Mouse (Mus musculus) heart, postnatal 0 days (tissue): Measurements from ENCODE around the gene Wfikkn2. TPM values are rescaled to one million over a fixed set of nuclear protein-coding genes. Genes with fewer than 3 reads are reported as not detected.

Experiments used
- ATAC-seq: fragments of 200-750 bp; cut with Nextera tagmentation; 2 replicates; pipeline ENCODE4 v1.8.0; 2017; ENCODE audit warnings: low read depth, moderate number of reproducible peaks, moderate library complexity; ENCODE audit not compliant: insufficient read depth
- DNase-seq: peaks from one replicate; pipeline ENCODE4 v3.0.0-alpha.2; 2016; ENCODE audit warnings: low spot score
- H3K27ac ChIP-seq: fragments of 300-500 bp; sonication (generic); 2 replicates; pipeline ENCODE4 v1.5.1; 2014; ENCODE audit warnings: low read depth, mild to moderate bottlenecking
- H3K27me3 ChIP-seq: fragments of 300-500 bp; sonication (generic); 2 replicates; pipeline ENCODE4 v1.6.1; 2014; ENCODE audit warnings: low read length, mixed read lengths; ENCODE audit not compliant: control insufficient read depth, insufficient read depth
- H3K36me3 ChIP-seq: fragments of 300-500 bp; sonication (generic); replicated peaks from 2 replicates; pipeline ENCODE4 v1.6.1; 2014; ENCODE audit warnings: low read length, mixed read lengths; ENCODE audit not compliant: control insufficient read depth, insufficient read depth
- H3K4me1 ChIP-seq: fragments of 300-500 bp; sonication (generic); 2 replicates; pipeline ENCODE4 v1.6.1; 2014; ENCODE audit warnings: antibody characterized with exemption; ENCODE audit not compliant: control insufficient read depth, insufficient read depth
- H3K4me2 ChIP-seq: fragments of 300-500 bp; sonication (generic); 2 replicates; pipeline ENCODE4 v1.6.1; 2014; ENCODE audit warnings: low read depth, mild to moderate bottlenecking, low read length, moderate library complexity
- H3K4me3 ChIP-seq: fragments of 300-500 bp; sonication (generic); 2 replicates; pipeline ENCODE4 v1.5.1; 2014; ENCODE audit warnings: low read depth, low read length
- H3K9ac ChIP-seq: fragments of 300-500 bp; sonication (generic); replicated peaks from 2 replicates; pipeline ENCODE4 v1.6.1; 2014; ENCODE audit warnings: low read depth, low read length, mixed read lengths
- H3K9me3 ChIP-seq: fragments of 300-500 bp; sonication (generic); replicated peaks from 2 replicates; pipeline ENCODE4 v1.6.1; 2016; ENCODE audit warnings: low read length; ENCODE audit not compliant: control insufficient read depth
- CTCF ChIP-seq: IDR thresholded peaks from 2 replicates; pipeline ENCODE4 v1.5.1; 2016; ENCODE audit warnings: antibody characterized with exemption, control low read depth, low read depth
- EP300 ChIP-seq: IDR thresholded peaks from 2 replicates; pipeline ENCODE4 v1.6.1; 2016; ENCODE audit warnings: antibody characterized with exemption, low read depth
- WGBS: fragments of 180-500 bp; shearing (Covaris S2); extraction: QIAGEN DNeasy Blood & Tissue Kit; methylation state at CpG from one replicate; pipeline ENCODE4 v1.1.7; 2014; 5-methylcytosine and 5-hydroxymethylcytosine counted together
- polyA plus RNA-seq: library from polyadenylated mRNA; unstranded; fragments of >200 nt; fragmentation: Nextera tagmentation; extraction: Ambion mirVana; gene quantifications from 2 replicates; pipeline ENCODE4 v1.2.1, GENCODE M21; 2015
- total RNA-seq: library from RNA; depleted of rRNA; stranded (reverse); fragments of >200 nt; gene quantifications from 2 replicates; pipeline ENCODE4 v1.2.3, GENCODE M21; 2014; ENCODE audit warnings: low replicate concordance

Gene Wfikkn2
- total and polyA plus RNA-seq, 2 experiments from 2014 or later = 0.76 to 1.6 TPM

GRCm38 (mm10) chr11:94211124-94211603, 34.6 kb downstream of the Wfikkn2 start, which contains the start of gene Tob1:
Gene Tob1 (plus strand): TSS chr11:94211454.
- H3K4me3 ChIP-seq = peak within 1 kb of the TSS; percentile 99
- H3K9me3 ChIP-seq = no peaks in the 10 kb centered on the region
- peak within 1 kb of the TSS; percentile 99 for H3K27ac ChIP-seq
- H3K36me3 ChIP-seq = peaks cover 16% of the 10 kb centered on the region
- TF ChIP-seq EP300 (peak; percentile 80), CTCF (0 out of 2 replicates have a peak, but pooled peaks have one; percentile 13)
- peak within 1 kb of the TSS; percentile 100 for H3K4me2 ChIP-seq
- H3K27me3 ChIP-seq = no peaks in the 10 kb centered on the region
- DNase-seq (peak; percentile 100), ATAC-seq (peak; percentile 92)
- 0% methylated on average over 34 of the region's 55 CpGs for WGBS
- peak within 1 kb of the TSS; percentile 100 for H3K9ac ChIP-seq
- no peaks in the 10 kb centered on the region for H3K4me1 ChIP-seq

GRCm38 (mm10) chr11:94210191-94211086, 35.4 kb downstream of the Wfikkn2 start:
- TF ChIP-seq EP300 = no peak
- no peak; the same call in 1 of the 2 replicates for TF ChIP-seq CTCF
- no peaks in the 10 kb centered on the region for H3K4me1 ChIP-seq
- H3K9me3 ChIP-seq = no peaks in the 10 kb centered on the region
- ATAC-seq (peak; percentile 71), DNase-seq (peak; percentile 97)
- H3K27ac ChIP-seq = peak overlapping the region; percentile 99
- H3K4me3 ChIP-seq = peak overlapping the region; percentile 66
- H3K4me2 ChIP-seq = peak overlapping the region; percentile 100
- no peaks in the 10 kb centered on the region for H3K27me3 ChIP-seq
- peaks cover 14% of the 10 kb centered on the region for H3K36me3 ChIP-seq
- 0% methylated on average over 44 of the region's 56 CpGs for WGBS
- H3K9ac ChIP-seq = peak overlapping the region; percentile 74

- peak overlapping the region; percentile 46; the same call in 1 of the 2 replicates for H3K9ac ChIP-seq
- no peaks in the 10 kb centered on the region for H3K4me1 ChIP-seq
- peak overlapping the region; percentile 98 for H3K27ac ChIP-seq
- ATAC-seq (no peak), DNase-seq (no peak)
- 4% methylated on average over 14 of the region's 14 CpGs for WGBS
- peaks cover 13% of the 10 kb centered on the region for H3K36me3 ChIP-seq
- H3K9me3 ChIP-seq = no peaks in the 10 kb centered on the region
- peak overlapping the region; percentile 100 for H3K4me2 ChIP-seq
- TF ChIP-seq EP300 (no peak), CTCF (no peak)
- H3K4me3 ChIP-seq = peak overlapping the region; percentile 41
- H3K27me3 ChIP-seq = no peaks in the 10 kb centered on the region
Observed at GRCm38 (mm10) chr11:94209695-94210131, 36.1 kb downstream of the Wfikkn2 start.

GRCm38 (mm10) chr11:94208811-94209675, 36.8 kb downstream of the Wfikkn2 start:
- WGBS = 43% methylated on average over 8 of the region's 8 CpGs
- Histone ChIP-seq H3K4me2 (peak overlapping the region; percentile 100), H3K27me3 (no peaks in the 10 kb centered on the region), H3K4me1 (no peaks in the 10 kb centered on the region), H3K27ac (peak overlapping the region; percentile 98), H3K9ac (no peak overlapping the region), H3K36me3 (peaks cover 7% of the 10 kb centered on the region), H3K4me3 (0 out of 2 replicates have a peak overlapping the region, but pooled peaks have one; percentile 41), H3K9me3 (no peaks in the 10 kb centered on the region)
- TF ChIP-seq EP300 = no peak
- no peak for TF ChIP-seq CTCF
- DNase-seq (no peak), ATAC-seq (no peak)

- TF ChIP-seq CTCF (no peak), EP300 (no peak)
- DNase-seq (no peak), ATAC-seq (no peak)
- H3K27ac ChIP-seq = no peak overlapping the region
- H3K4me3 ChIP-seq = no peak overlapping the region
- H3K9me3 ChIP-seq = no peaks in the 10 kb centered on the region
- H3K4me2 ChIP-seq = no peak overlapping the region
- no peaks in the 10 kb centered on the region for H3K27me3 ChIP-seq
- 71% methylated on average over 10 of the region's 10 CpGs for WGBS
- no peak overlapping the region for H3K9ac ChIP-seq
- no peaks in the 10 kb centered on the region for H3K36me3 ChIP-seq
- H3K4me1 ChIP-seq = no peaks in the 10 kb centered on the region
Observed at GRCm38 (mm10) chr11:94206398-94207114, 39.2 kb downstream of the Wfikkn2 start.
